Mouse (Mus musculus) stomach, embryonic 15.5 days (tissue): ENCODE data around the gene Asb16. TPM values are rescaled to one million over a fixed set of nuclear protein-coding genes. Genes with fewer than 3 reads are reported as not detected.
"Not testable (repeated sequence)": the region's sequence is repeated elsewhere in the genome, so short reads cannot be mapped to it uniquely, and the experiment has no call there.

ENCODE experiments used
- ATAC-seq: fragments of 200-750 bp; cut with Nextera tagmentation; 2 replicates; pipeline ENCODE4 v1.8.0; 2017; ENCODE audit warnings: low read depth, moderate number of reproducible peaks, moderate TSS enrichment; ENCODE audit not compliant: insufficient read depth, low FRiP score
- H3K27ac ChIP-seq: fragments of 300-500 bp; sonication (generic); 2 replicates; pipeline ENCODE4 v1.5.1; 2015; ENCODE audit warnings: mild to moderate bottlenecking, inconsistent platforms
- H3K27me3 ChIP-seq: fragments of 300-500 bp; sonication (generic); replicated peaks from 2 replicates; pipeline ENCODE4 v1.6.1; 2015; ENCODE audit warnings: inconsistent platforms
- H3K36me3 ChIP-seq: fragments of 300-500 bp; sonication (generic); 2 replicates; pipeline ENCODE4 v1.6.1; 2015; ENCODE audit warnings: inconsistent platforms
- H3K4me1 ChIP-seq: fragments of 300-500 bp; sonication (generic); 2 replicates; pipeline ENCODE4 v1.6.1; 2015; ENCODE audit warnings: inconsistent platforms
- H3K4me2 ChIP-seq: fragments of 300-500 bp; sonication (generic); 2 replicates; pipeline ENCODE4 v1.6.1; 2015; ENCODE audit warnings: mild to moderate bottlenecking, inconsistent platforms
- H3K4me3 ChIP-seq: fragments of 300-500 bp; sonication (generic); replicated peaks from 2 replicates; pipeline ENCODE4 v1.5.1; 2015; ENCODE audit warnings: inconsistent platforms
- H3K9ac ChIP-seq: fragments of 300-500 bp; sonication (generic); 2 replicates; pipeline ENCODE4 v1.6.1; 2015; ENCODE audit warnings: inconsistent platforms
- H3K9me3 ChIP-seq: fragments of 300-500 bp; sonication (generic); 2 replicates; pipeline ENCODE4 v1.6.1; 2016; ENCODE audit warnings: inconsistent platforms
- WGBS: fragments of 180-500 bp; shearing (Covaris S2); methylation state at CpG from one replicate; pipeline ENCODE4 v1.1.7; 2015; 5-methylcytosine and 5-hydroxymethylcytosine counted together
- polyA plus RNA-seq: library from polyadenylated mRNA; unstranded; fragments of >200 nt; fragmentation: Nextera tagmentation; extraction: Ambion mirVana; gene quantifications from 2 replicates; pipeline ENCODE4 v1.2.1, GENCODE M21; 2015

Asb16 gene
- polyA plus RNA-seq, 1 experiment from 2014 or later: not detected

- Histone ChIP-seq H3K36me3 (no peaks in the 10 kb centered on the region), H3K9ac (peak overlapping the region; percentile 21; the same call in 1 of the 2 replicates), H3K9me3 (no peaks in the 10 kb centered on the region), H3K4me2 (peak overlapping the region; percentile 72), H3K4me1 (peaks cover 13% of the 10 kb centered on the region; the same call in 1 of the 2 replicates), H3K27ac (no peak overlapping the region), H3K27me3 (no peaks in the 10 kb centered on the region), H3K4me3 (peak overlapping the region; percentile 34)
- WGBS: under 1% methylated on average over 33 of the region's 33 CpGs
- ATAC-seq: peak; percentile 75
These were observed 7.9 kb downstream of the Asb16 start for GRCm38 (mm10) chr11:102276411-102276915.

- peaks cover 13% of the 10 kb centered on the region; the same call in 1 of the 2 replicates for H3K4me1 ChIP-seq
- no peak for ATAC-seq
- H3K27me3 ChIP-seq: no peaks in the 10 kb centered on the region
- no peak overlapping the region for H3K4me2 ChIP-seq
- no peak overlapping the region for H3K27ac ChIP-seq
- H3K4me3 ChIP-seq: no peak overlapping the region
- H3K9ac ChIP-seq: no peak overlapping the region
- H3K9me3 ChIP-seq: no peaks in the 10 kb centered on the region
- H3K36me3 ChIP-seq: no peaks in the 10 kb centered on the region
- 71% methylated on average over 11 of the region's 12 CpGs for WGBS
These were observed 9.2 kb downstream of the Asb16 start for GRCm38 (mm10) chr11:102277754-102278153.

DNA sequence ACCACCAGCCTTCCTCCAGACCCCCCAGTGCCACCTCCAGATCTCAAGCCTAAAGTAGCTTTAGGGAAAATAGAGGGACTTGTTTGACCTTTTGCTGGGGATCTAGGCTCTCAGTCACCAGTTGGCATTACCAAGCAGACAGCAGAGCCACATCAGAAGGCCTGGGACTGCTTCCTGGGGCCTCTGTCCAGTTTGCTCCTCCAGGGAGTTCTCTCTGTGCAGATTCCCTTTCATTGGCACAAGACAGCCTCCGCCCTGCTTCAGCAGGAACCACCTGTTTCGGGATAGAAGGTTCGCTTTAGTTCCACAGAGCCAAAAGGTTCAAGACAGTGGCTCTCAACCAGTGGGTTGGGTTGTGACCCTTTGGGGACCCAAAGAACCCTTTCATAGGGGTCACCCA, 11.1 kb downstream of the Asb16 start:
- Histone ChIP-seq H3K4me2 (no peak overlapping the region), H3K4me1 (peaks cover 13% of the 10 kb centered on the region; the same call in 1 of the 2 replicates), H3K27ac (no peak overlapping the region), H3K27me3 (no peaks in the 10 kb centered on the region), H3K36me3 (no peaks in the 10 kb centered on the region), H3K4me3 (no peak overlapping the region), H3K9ac (no peak overlapping the region), H3K9me3 (no peaks in the 10 kb centered on the region)
- 82% methylated on average over 3 of the region's 3 CpGs for WGBS
- ATAC-seq: no peak

GRCm38 (mm10) chr11:102280267-102280666, 11.7 kb downstream of the Asb16 start:
- H3K4me1 ChIP-seq: peaks cover 13% of the 10 kb centered on the region; the same call in 1 of the 2 replicates
- ATAC-seq, H3K4me3 ChIP-seq, H3K9ac ChIP-seq, H3K27me3 ChIP-seq, H3K9me3 ChIP-seq, H3K4me2 ChIP-seq, H3K27ac ChIP-seq, H3K36me3 ChIP-seq: not testable (repeated sequence)
- WGBS: 76% methylated on average over 6 of the region's 6 CpGs

- Histone ChIP-seq H3K27ac (peak overlapping the region; percentile 88), H3K4me3 (peak overlapping the region; percentile 71), H3K4me2 (peak overlapping the region; percentile 69), H3K9me3 (no peaks in the 10 kb centered on the region), H3K36me3 (peaks cover 16% of the 10 kb centered on the region), H3K4me1 (0 out of 2 replicates have a peak, but pooled peaks cover 9% of the 10 kb centered on the region), H3K27me3 (no peaks in the 10 kb centered on the region), H3K9ac (no peak overlapping the region)
- ATAC-seq: no peak
- 79% methylated on average over 6 of the region's 6 CpGs for WGBS
These were observed 15.4 kb downstream of the Asb16 start for GRCm38 (mm10) chr11:102283922-102284321.

DNA sequence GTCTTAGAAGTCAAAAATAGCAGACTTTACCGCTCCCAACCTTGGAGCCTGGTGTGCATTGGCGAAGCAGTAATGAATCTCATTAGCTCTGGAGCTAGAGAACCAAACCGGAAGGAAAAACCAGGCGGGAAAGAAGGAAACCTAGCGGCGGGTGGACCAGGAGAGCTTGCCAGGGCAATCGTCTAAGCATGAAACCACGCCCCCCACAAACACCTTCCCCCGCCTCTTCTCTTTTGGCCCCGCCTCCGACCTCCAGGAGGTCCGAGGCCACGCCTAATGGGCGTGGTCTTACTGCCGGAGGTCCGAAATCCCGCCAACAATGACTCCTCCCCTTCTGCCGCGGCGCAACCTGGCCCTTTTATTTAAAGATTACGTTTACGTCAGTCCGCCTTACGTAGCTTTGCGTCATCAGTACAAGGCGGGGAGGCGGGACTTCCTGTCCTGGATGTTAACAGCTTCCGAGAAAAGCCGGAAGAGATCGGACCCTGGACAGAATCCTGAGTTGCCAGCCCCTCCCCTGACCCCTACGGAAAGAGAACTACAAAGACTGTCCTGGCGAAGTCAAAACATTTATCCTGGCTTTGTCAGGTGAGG, 16.1 kb downstream of the Asb16 start, which contains the start of gene Tmub2:
TSS of gene Tmub2 (plus strand) at position 431 of the 594 bp plus-strand sequence.
- under 1% methylated on average over 32 of the region's 32 CpGs for WGBS
- ATAC-seq: peak; percentile 92
- peak within 1 kb of the TSS; percentile 88 for H3K27ac ChIP-seq
- peak within 1 kb of the TSS; percentile 71 for H3K4me3 ChIP-seq
- H3K9me3 ChIP-seq: no peaks in the 10 kb centered on the region
- H3K9ac ChIP-seq: peak within 1 kb of the TSS; percentile 76
- peaks cover 17% of the 10 kb centered on the region for H3K36me3 ChIP-seq
- no peaks in the 10 kb centered on the region for H3K27me3 ChIP-seq
- peaks cover 15% of the 10 kb centered on the region; the same call in 1 of the 2 replicates for H3K4me1 ChIP-seq
- H3K4me2 ChIP-seq: peak within 1 kb of the TSS; percentile 69

GRCm38 (mm10) chr11:102285095-102285834, 16.7 kb downstream of the Asb16 start:
- WGBS: 2% methylated on average over 31 of the region's 31 CpGs
- ATAC-seq: peak; percentile 69
- Histone ChIP-seq H3K4me1 (peaks cover 20% of the 10 kb centered on the region; the same call in 1 of the 2 replicates), H3K4me3 (peak overlapping the region; percentile 71), H3K4me2 (peak overlapping the region; percentile 69), H3K27ac (peak overlapping the region; percentile 88), H3K27me3 (no peaks in the 10 kb centered on the region), H3K36me3 (peaks cover 17% of the 10 kb centered on the region), H3K9me3 (no peaks in the 10 kb centered on the region), H3K9ac (peak overlapping the region; percentile 76)

DNA sequence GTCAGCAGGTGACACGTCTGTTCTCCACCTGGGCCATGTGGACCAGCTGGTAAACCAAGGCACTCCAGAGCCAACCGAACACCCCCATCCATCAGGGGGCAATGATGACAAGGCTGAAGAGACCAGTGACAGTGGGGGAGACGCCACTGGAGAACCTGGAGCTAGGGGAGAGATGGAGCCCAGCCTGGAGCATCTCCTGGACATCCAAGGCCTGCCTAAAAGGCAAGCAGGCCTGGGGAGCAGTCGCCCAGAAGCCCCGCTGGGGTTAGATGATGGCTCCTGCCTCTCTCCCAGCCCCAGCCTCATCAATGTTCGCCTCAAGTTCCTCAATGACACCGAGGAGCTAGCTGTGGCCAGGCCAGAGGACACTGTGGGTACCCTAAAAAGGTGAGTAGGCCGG, 18.9 kb downstream of the Asb16 start:
- no peak for ATAC-seq
- WGBS: 84% methylated on average over 8 of the region's 8 CpGs
- no peak overlapping the region; the same call in 1 of the 2 replicates for H3K4me3 ChIP-seq
- H3K9me3 ChIP-seq: no peaks in the 10 kb centered on the region
- H3K9ac ChIP-seq: no peak overlapping the region
- peaks cover 20% of the 10 kb centered on the region; the same call in 1 of the 2 replicates for H3K4me1 ChIP-seq
- H3K27ac ChIP-seq: no peak overlapping the region
- peaks cover 37% of the 10 kb centered on the region for H3K36me3 ChIP-seq
- no peak overlapping the region for H3K4me2 ChIP-seq
- H3K27me3 ChIP-seq: no peaks in the 10 kb centered on the region

- H3K4me2 ChIP-seq: no peak overlapping the region
- H3K4me1 ChIP-seq: peaks cover 20% of the 10 kb centered on the region; the same call in 1 of the 2 replicates
- no peak overlapping the region for H3K4me3 ChIP-seq
- ATAC-seq: no peak
- H3K9me3 ChIP-seq: no peaks in the 10 kb centered on the region
- H3K27ac ChIP-seq: no peak overlapping the region
- H3K9ac ChIP-seq: no peak overlapping the region
- H3K27me3 ChIP-seq: no peaks in the 10 kb centered on the region
- H3K36me3 ChIP-seq: peaks cover 44% of the 10 kb centered on the region
- 84% methylated on average over 8 of the region's 8 CpGs for WGBS
These were observed 19.7 kb downstream of the Asb16 start for GRCm38 (mm10) chr11:102288027-102288804.

DNA sequence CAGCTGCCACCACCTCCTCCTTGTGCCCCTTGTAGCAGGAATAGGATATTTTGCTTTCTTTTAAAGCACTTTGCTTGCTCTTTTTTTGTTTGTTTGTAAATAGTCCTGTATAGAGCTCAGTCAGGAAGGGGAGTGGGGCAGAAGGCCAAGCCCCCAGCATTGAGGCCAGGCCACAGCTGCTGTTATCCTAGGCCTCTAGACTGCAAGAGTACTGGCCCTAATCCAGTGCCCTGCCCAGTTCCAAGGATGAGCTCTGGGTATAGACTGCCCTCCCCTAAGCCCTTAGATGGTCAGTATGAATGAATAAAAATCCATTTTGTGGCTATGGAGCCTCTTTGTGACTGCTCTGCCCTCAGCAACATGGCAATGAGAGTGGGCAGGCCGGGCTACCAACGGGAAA, 20.4 kb downstream of the Asb16 start:
- Histone ChIP-seq H3K4me2 (no peak overlapping the region), H3K9ac (no peak overlapping the region), H3K4me3 (no peak overlapping the region), H3K4me1 (peaks cover 20% of the 10 kb centered on the region; the same call in 1 of the 2 replicates), H3K36me3 (peaks cover 44% of the 10 kb centered on the region), H3K27me3 (no peaks in the 10 kb centered on the region), H3K27ac (no peak overlapping the region), H3K9me3 (no peaks in the 10 kb centered on the region)
- 66% methylated on average over 2 of the region's 2 CpGs for WGBS
- no peak for ATAC-seq

- no peak overlapping the region for H3K27ac ChIP-seq
These were observed 21.1 kb downstream of the Asb16 start for GRCm38 (mm10) chr11:102289511-102290100.

More at GRCm38 (mm10) chr11:102289511-102290100, 21.1 kb downstream of the Asb16 start:
- H3K36me3 ChIP-seq: peaks cover 44% of the 10 kb centered on the region
- no peak overlapping the region for H3K9ac ChIP-seq
- H3K4me2 ChIP-seq: no peak overlapping the region
- H3K27me3 ChIP-seq: no peaks in the 10 kb centered on the region
- 52% methylated on average over 6 of the region's 6 CpGs for WGBS
- no peaks in the 10 kb centered on the region for H3K9me3 ChIP-seq
- no peak for ATAC-seq
- H3K4me1 ChIP-seq: peaks cover 20% of the 10 kb centered on the region; the same call in 1 of the 2 replicates
- H3K4me3 ChIP-seq: no peak overlapping the region
